Mouse (Mus musculus) c-Kit-positive CD71-negative TER-119-negative erythroid progenitor cells, embryonic 14.5 days (primary cell): Measurements from ENCODE around the gene Obsl1.

Source experiments
- DNase-seq: peaks from one replicate; pipeline ENCODE4 v3.0.0-alpha.2; 2013; ENCODE audit warnings: low read depth

Gene Obsl1

GRCm38 (mm10) chr1:75487040-75487404, 19.2 kb downstream of the Obsl1 start:
- DNase-seq: no peak

- DNase-seq: no peak
These were observed 19.7 kb downstream of the Obsl1 start for GRCm38 (mm10) chr1:75486561-75486960.

- DNase-seq: no peak
These were observed 25.5 kb downstream of the Obsl1 start for GRCm38 (mm10) chr1:75480735-75481134.

DNA sequence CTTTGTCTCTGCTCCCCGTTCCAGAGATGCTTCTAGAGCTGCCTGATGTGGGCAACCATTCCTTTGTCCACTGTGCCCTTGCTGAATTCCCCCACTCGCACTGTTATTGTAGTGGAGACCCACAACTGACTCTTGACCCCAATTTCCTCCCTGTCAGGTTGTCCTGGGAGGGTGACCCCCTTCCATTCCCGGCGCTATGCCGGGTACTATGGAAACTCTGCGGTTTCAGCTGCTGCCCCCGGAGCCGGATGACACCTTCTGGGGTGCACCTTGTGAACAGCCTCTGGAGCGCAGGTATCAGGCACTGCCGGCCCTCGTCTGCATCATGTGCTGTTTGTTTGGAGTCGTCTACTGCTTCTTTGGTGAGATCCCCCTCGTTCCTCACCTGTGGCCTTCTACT, 26.2 kb downstream of the Obsl1 start:
- no peak for DNase-seq

DNA sequence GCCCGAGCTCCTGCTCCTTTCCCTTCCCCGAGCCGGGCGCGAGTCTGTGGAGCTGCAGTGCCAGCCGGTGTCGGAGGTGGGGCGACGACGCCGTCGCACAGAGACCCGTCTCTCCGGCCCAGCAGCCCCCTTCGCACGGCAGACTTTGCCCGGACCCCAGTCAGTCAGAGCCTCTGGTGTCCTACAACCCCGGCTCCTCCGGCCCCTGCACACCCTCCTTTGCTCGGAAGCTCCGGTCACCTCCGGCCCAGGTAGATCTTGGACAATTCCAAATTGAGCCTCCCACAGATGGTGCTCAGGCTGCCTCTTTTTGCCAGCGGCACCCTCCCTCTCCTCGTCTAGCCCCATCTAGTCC, 26.6 kb downstream of the Obsl1 start:
- DNase-seq: no peak

- peak; percentile 89 for DNase-seq
These were observed 27.2 kb downstream of the Obsl1 start, which contains the start of the genes Chpf and Tmem198 for GRCm38 (mm10) chr1:75478916-75479634. TSS of gene Chpf (minus strand) at chr1:75479307. TSS of gene Tmem198 (plus strand) at chr1:75479532.

DNA sequence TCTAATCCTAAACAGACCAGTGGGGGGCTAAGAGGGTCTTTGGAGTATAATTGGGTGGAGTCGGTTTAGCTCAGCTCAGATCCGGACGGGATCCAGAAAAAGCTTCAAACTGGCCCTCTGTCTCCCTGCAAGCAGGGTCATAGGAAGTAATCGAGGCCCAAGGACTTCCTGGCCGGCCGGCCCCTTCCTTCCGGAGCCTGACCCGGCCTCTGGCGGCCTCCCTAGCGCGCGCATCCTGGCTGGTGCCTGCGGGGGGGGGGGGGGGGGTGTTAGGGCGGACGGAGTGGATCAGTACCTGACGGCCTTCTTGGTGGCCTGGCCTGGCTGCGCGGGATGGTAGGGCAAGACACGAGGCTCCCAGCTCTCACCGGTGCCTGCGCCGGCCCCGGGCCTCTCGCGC, 27.8 kb downstream of the Obsl1 start:
- no peak for DNase-seq

DNA sequence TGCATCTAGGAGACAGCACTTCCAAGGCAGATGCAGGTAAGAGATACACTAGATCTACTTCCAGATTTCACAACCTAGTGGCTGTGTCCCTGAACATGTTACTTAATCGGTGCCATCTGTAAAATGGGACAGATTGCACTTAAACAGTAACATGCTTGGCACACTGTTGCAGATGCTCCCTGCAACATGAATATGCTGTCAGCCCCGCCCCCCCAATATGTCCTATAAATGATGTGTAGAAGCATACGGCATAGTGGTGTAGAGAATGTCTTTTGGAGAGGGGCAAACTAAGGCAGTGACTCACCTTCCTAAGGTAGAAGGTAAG, 28.3 kb downstream of the Obsl1 start:
- no peak for DNase-seq

- DNase-seq: peak; percentile 60
These were observed 28.8 kb downstream of the Obsl1 start for GRCm38 (mm10) chr1:75477264-75477965.

GRCm38 (mm10) chr1:75476441-75476840, 29.8 kb downstream of the Obsl1 start:
- DNase-seq: no peak

DNA sequence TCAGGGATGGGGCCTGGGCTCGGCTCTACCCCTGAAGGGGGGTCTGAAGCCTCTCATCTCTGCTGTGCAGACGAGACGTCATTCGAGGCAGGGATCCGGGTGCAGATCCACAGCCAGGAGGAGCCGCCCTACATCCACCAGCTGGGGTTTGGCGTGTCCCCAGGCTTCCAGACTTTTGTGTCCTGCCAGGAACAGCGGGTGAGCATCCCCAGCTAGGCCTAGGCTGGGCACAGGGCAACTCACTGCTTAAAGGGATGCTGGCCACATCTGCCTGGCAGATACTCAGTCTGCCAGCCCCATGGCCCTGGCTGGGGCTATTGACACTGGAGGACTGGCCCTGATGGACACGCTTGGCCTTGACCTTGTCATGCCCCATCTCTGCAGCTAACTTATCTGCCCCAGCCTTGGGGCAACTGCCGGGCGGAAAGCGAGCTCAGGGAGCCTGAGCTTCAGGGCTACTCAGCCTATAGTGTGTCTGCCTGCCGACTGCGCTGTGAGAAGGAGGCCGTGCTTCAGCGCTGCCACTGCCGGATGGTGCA, 36.9 kb downstream of the Obsl1 start:
- DNase-seq: no peak

DNA sequence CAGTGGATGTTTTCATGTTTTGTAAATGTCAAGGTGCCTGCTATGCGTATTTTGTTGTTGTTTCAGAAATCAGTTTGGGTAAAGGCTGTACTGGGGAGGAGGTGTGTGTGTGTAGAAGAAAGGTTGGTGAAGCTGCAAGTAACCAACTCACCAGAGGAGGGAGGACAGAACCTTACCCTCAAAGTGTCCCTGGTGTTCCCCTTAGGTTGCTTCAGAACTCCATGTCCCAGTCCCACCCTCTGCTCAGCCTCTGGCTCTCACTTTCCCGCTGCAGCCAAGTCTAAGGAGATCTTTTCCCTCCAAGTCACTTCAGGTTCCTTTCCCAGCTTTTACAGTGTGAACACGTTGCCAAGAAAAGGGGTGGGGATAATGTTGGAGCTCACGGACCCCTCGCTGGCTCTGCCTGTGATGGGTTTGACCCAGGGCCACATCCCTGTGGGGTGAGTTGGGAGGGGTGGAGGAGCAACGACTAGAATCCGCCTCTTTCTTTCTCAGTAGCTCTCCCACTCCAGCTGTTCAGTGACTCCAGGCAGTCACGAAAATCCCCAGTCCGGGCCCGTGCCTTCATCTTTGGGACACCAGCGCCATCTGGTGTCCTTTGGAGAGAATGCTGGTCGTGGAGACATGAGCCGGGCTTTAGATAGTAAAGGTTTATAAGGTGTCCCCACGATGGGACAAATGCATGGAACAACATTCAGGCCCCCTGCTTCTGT, 38.9 kb downstream of the Obsl1 start:
- peak; percentile 70 for DNase-seq

DNA sequence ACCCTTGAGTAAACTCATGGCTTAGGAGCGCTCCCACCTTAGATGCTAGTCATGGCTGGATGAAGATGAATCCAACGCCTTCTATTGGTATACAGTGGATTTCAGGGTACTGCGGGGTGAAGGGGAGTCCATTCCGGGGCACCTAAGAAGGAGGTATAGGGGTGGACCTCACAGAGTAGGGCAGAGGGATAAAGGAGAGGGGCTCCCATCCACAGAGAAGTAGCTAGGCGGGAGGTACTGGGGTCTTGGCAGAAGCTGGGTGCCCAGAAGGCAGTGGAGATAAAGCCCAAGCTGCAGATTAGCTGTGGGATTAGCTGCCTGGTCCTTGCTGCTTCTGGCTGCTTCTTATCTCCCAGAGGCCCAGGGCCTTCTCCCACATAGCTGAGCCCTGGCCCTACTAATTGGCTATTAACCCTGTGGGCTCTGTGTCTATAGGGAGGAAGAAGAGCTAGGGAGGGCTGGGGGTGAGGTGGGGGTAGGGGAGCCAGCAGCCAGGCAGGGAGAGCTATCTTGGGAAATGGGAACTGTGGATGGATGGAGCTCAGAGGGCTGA, 42.5 kb downstream of the Obsl1 start:
- DNase-seq: no peak

DNA sequence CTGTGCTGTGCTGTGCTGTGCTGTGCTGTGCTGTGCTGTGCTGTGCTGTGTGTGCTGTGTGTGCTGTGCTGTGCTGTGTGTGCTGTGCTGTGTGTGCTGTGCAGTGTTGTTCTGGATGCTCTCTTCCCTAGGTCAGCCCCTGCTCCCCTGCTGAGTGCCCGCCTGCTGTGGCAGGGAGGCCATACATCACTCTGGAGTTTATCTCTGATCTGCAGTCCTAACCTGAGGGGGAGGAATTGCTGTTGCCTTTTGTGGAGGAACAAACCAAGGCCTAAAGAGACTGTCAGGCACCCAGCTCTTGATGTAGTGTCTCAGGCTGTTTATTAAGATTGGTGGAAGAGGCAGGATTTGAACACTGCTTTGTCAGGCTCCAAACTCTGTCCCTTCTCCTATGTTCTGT, 43.6 kb downstream of the Obsl1 start:
- no peak for DNase-seq

DNA sequence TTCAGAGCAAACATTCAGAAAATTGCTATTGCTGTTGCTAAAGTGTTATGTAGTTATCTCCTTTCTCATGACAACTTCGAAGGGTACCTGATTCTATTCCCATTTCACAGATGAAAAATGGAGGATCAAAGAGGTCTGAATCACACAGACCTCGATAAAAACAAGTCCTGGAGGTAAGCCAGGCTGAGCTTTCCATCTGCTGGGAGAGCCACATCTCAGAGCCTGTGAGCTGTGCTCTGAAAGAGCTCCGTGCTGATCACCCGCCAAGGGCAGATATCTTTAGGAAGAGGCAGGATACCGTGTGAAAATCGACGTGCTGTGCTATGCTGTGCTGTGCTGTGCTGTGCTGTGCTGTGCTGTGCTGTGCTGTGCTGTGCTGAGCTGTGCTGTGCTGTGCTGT, 46.0 kb downstream of the Obsl1 start:
- DNase-seq: no peak

DNA sequence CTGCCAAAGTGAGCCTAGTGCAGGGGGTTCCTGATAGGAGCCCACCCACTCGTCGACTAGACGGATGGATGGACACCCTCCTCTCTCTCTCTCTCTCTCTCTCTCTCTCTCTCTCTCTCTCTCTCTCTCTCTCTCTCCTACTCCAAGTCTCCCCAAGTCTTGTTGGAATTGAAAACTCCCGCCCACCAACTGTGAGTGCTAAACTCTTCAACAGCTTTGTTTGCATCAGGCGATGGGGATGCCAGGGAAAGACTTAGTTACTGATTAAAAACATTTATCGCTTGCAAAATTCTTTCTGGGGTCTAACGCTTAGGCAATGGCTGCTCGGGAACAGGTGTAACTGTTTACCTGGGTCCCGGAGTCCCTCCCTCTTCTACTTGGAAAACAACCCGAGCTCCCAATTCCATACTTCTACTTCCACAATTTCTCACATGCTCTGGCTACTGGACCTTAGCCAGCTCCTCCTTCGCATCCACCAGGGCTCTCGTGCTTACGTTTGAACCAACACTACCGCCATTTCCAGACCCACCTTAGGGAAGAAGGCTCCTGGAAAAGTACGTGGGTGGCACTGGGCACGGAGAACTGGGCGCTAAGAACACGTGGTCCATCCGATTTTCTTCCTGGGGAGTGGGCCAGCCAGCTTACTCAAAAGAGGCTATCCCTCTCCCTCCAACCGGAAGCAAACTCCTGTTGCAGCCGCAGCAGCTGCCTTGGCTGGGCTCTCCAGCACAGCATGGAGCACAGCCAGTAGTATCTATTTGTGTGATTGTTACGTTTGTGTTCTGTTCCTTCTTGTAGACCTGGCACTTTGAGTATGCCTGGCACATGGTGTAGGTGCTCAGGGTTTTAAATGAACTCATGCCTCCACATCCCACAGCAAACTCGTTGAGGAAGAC, 47.2 kb downstream of the Obsl1 start:
- no peak for DNase-seq

DNA sequence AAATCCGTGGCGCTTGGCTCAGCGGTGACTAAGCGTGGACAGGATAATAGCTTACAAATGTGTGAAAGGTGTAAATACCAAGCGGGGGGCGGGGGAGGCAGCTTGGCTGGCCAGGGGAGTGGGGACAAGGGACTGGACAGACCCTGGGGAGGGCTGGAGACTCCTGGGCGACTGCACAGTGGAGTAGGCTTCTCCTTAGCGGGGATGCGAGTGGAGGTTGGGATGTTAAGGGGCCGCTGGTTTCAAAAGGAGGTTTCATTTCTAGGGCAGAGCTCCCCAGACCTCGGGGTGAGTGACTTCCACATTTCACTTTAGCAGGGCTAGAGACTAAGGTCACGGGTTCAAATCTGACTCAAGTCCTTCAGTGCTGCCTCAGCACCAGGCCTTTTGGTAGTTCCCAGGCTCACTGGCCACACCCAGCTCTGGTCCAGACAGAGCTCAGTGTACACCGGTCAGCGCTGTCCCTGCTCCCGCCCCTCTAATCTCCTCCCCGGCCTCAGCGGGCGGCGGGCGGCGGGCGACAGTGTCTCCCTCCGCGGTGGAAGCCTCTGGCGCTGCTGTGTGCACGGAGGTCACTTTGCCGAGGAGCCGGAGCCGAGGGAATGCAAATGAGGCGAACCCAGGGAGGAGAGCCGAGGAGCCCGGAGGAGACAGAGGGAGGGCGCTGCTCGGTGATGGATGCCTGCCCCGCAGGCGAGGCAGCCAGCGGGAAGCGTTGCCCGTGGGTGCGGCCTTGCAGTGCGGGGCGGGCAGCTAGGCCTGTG, 48.0 kb downstream of the Obsl1 start:
- DNase-seq: no peak

DNA sequence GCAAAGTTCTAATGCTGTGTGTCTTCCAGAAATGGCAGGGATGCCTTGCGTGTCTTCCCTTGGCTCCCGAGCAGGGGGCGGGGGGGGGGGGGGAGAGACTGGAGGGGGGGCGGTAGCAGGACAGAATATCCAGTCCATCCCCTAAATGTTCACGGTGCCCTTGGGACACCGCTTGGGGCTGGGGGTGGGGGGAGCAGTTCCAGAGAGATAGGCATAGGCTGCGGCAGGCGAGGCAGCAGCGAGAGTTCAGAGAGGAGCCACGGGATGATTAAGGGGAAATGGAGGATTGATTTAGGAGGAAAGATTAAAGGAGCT, 48.6 kb downstream of the Obsl1 start:
- no peak for DNase-seq

DNA sequence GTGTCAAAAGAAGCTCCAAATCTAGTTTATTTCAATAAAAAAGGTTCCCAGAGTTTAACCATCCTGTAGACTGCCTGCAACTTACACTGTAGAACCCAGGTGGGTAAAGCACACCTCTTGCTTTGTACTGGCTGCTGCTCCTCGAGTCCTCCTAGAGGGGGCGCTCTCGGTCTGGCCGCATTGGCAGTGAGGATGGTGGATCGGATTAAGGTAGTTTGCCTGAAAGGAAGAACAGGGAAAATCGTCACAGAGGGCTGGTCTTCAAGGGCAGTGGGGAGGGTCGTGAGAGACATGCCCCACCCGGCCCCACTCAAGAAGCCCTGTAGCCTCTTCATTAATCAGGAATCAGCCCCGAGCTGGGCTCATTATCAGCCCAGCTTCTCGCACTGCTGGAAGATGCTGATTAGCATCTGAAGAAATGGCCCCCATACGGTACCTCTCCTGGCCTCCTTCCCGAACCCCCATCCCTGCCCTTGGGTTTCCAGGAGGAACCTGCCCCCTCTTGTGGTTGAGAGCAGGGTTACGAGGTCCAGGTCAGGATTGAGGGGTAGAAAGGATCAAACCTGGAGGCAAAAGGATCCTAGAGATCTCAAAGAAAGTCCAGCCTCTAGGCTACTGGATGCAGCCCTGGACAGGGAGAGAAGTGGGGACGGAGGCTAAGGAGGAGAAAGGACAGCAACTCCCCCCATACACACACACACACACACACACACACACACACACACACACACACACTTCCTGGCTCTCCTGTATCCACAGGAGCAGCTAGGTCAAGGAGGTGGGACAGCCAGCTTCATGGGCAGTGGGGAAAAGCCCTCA, 49.3 kb downstream of the Obsl1 start:
- no peak for DNase-seq

GRCm38 (mm10) chr1:75455948-75456347, 50.3 kb downstream of the Obsl1 start:
- DNase-seq: no peak
